Mouse (Mus musculus): ENCODE results near the gene Pde6h. TPM values are rescaled to one million over a fixed set of nuclear protein-coding genes. Genes with fewer than 3 reads are reported as not detected.
A peak's percentile ranks its signal among the peaks of the same experiment; 100 is the strongest.
"Not testable (repeated sequence)": the region's sequence is repeated elsewhere in the genome, so short reads cannot be mapped to it uniquely, and the experiment has no call there.

Gene Pde6h
- total and polyA plus RNA-seq, 3 experiments, result 1.7 TPM; not detected in 2

GRCm38 (mm10) chr6:136941051-136942021, 17.7 kb downstream of the Pde6h start, which contains the start of gene Arhgdib:
Arhgdib (minus strand) TSS chr6:136941899.
- DNase-seq, result peak; percentile 31

GRCm38 (mm10) chr6:136942280-136942679, 18.6 kb downstream of the Pde6h start:
- DNase-seq, result no peak

GRCm38 (mm10) chr6:136943392-136943791, 19.8 kb downstream of the Pde6h start:
- DNase-seq, result no peak

- no peak for DNase-seq
Measured at GRCm38 (mm10) chr6:136944511-136944910, 20.9 kb downstream of the Pde6h start.

GRCm38 (mm10) chr6:136946241-136946640, 22.6 kb downstream of the Pde6h start:
- DNase-seq, result no peak

GRCm38 (mm10) chr6:136946943-136947342, 23.3 kb downstream of the Pde6h start:
- DNase-seq, result no peak

GRCm38 (mm10) chr6:136947716-136948115, 24.1 kb downstream of the Pde6h start:
- no peak for DNase-seq

GRCm38 (mm10) chr6:136950171-136950570, 26.5 kb downstream of the Pde6h start:
- no peak for DNase-seq

- DNase-seq, result no peak
Measured at GRCm38 (mm10) chr6:136952930-136953329, 29.3 kb downstream of the Pde6h start.

GRCm38 (mm10) chr6:136954192-136954591, 30.6 kb downstream of the Pde6h start:
- DNase-seq, result no peak

- no peak for DNase-seq
Measured at GRCm38 (mm10) chr6:136954715-136955114, 31.1 kb downstream of the Pde6h start.

GRCm38 (mm10) chr6:136955240-136955639, 31.6 kb downstream of the Pde6h start:
- DNase-seq, result no peak

- DNase-seq, result no peak
Measured at GRCm38 (mm10) chr6:136957062-136957461, 33.4 kb downstream of the Pde6h start.

- no peak for DNase-seq
Measured at GRCm38 (mm10) chr6:136959131-136959530, 35.5 kb downstream of the Pde6h start.

- DNase-seq, result no peak
Measured at GRCm38 (mm10) chr6:136962957-136963356, 39.3 kb downstream of the Pde6h start.

GRCm38 (mm10) chr6:136964609-136965510, 41.2 kb downstream of the Pde6h start:
- DNase-seq, result no peak

- peak; percentile 66 for DNase-seq
Measured at GRCm38 (mm10) chr6:136965912-136966311, 42.3 kb downstream of the Pde6h start.

GRCm38 (mm10) chr6:136967466-136967865, 43.8 kb downstream of the Pde6h start:
- no peak for DNase-seq

- not testable (repeated sequence) for DNase-seq
Measured at GRCm38 (mm10) chr6:136968877-136969276, 45.2 kb downstream of the Pde6h start.

GRCm38 (mm10) chr6:136979274-136980082, 55.8 kb downstream of the Pde6h start:
- DNase-seq, result no peak

GRCm38 (mm10) chr6:136980331-136980746, 56.7 kb downstream of the Pde6h start:
- peak; percentile 10 for DNase-seq

- no peak for DNase-seq
Measured at GRCm38 (mm10) chr6:136982581-136982980, 58.9 kb downstream of the Pde6h start.

Data from adrenal gland, adult 2 months (tissue).